Mouse (Mus musculus) heart, embryonic 13.5 days (tissue): ENCODE measurements around the gene Arhgap20. TPM values are rescaled to one million over a fixed set of nuclear protein-coding genes. Genes with fewer than 3 reads are reported as not detected.

Experiments used
- ATAC-seq: fragments of 200-750 bp; cut with Nextera tagmentation; 2 replicates; pipeline ENCODE4 v1.8.0; 2017; ENCODE audit warnings: moderate TSS enrichment; ENCODE audit not compliant: insufficient number of reproducible peaks, low FRiP score, low TSS enrichment; ENCODE audit errors: extremely low read depth
- H3K27ac ChIP-seq: fragments of 300-500 bp; sonication (generic); replicated peaks from 2 replicates; pipeline ENCODE4 v1.5.1; 2015; ENCODE audit warnings: moderate library complexity, mild to moderate bottlenecking, inconsistent platforms
- H3K27me3 ChIP-seq: fragments of 300-500 bp; sonication (generic); replicated peaks from 2 replicates; pipeline ENCODE4 v1.6.1; 2015; ENCODE audit warnings: mild to moderate bottlenecking, inconsistent platforms
- H3K36me3 ChIP-seq: fragments of 300-500 bp; sonication (generic); 2 replicates; pipeline ENCODE4 v1.6.1; 2015; ENCODE audit warnings: mild to moderate bottlenecking, inconsistent platforms
- H3K4me1 ChIP-seq: fragments of 300-500 bp; sonication (generic); 2 replicates; pipeline ENCODE4 v1.6.1; 2015; ENCODE audit warnings: inconsistent platforms
- H3K4me2 ChIP-seq: fragments of 300-500 bp; sonication (generic); 2 replicates; pipeline ENCODE4 v1.6.1; 2015; ENCODE audit warnings: inconsistent platforms, mild to moderate bottlenecking, moderate library complexity
- H3K4me3 ChIP-seq: fragments of 300-500 bp; sonication (generic); 2 replicates; pipeline ENCODE4 v1.5.1; 2015; ENCODE audit warnings: moderate library complexity, mild to moderate bottlenecking, inconsistent platforms
- H3K9ac ChIP-seq: fragments of 300-500 bp; sonication (generic); 2 replicates; pipeline ENCODE4 v1.6.1; 2015; ENCODE audit warnings: inconsistent platforms, mild to moderate bottlenecking, moderate library complexity
- H3K9me3 ChIP-seq: fragments of 300-500 bp; sonication (generic); 2 replicates; pipeline ENCODE4 v1.6.1; 2016; ENCODE audit warnings: inconsistent platforms
- WGBS: fragments of 180-500 bp; shearing (Covaris S2); methylation state at CpG from one replicate; pipeline ENCODE4 v1.1.7; 2015; ENCODE audit warnings: mixed read lengths; 5-methylcytosine and 5-hydroxymethylcytosine counted together
- polyA plus RNA-seq: library from polyadenylated mRNA; unstranded; fragments of >200 nt; fragmentation: Nextera tagmentation; extraction: Ambion mirVana; gene quantifications from 2 replicates; pipeline ENCODE4 v1.2.1, GENCODE M21; 2015

The Arhgap20 gene
- polyA plus RNA-seq, 1 experiment from 2014 or later = 1.5 TPM

DNA sequence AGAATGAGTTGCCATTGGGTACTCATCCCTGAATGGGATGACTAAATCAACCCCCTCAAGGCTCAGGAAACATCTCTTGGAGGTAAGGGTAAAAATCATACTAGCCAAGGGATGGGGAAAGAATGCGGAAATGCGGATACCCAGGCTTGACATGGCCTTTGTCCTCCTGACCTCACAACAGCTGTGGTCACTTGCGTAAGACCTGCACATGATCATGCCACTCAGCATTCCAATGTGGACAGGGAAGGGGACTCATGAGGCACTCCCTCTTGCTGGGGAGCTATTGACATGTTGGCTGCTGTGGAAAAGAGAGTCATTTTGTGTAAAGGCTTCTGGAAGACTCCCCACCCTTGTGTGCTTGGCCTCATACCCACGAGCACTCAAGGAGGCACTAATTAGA is 103.9 kb downstream of the Arhgap20 start:
- no peak for ATAC-seq
- Histone ChIP-seq H3K4me2 (no peak overlapping the region), H3K4me1 (no peaks in the 10 kb centered on the region; the same call in 1 of the 2 replicates), H3K9ac (no peak overlapping the region), H3K27ac (no peak overlapping the region), H3K27me3 (no peaks in the 10 kb centered on the region), H3K4me3 (no peak overlapping the region), H3K9me3 (no peaks in the 10 kb centered on the region), H3K36me3 (no peaks in the 10 kb centered on the region)
- WGBS = 81% methylated on average over 4 of the region's 4 CpGs

GRCm38 (mm10) chr9:51874348-51874747 is 109.2 kb downstream of the Arhgap20 start:
- no peaks in the 10 kb centered on the region for H3K27me3 ChIP-seq
- 33% methylated on average over 4 of the region's 4 CpGs for WGBS
- H3K4me3 ChIP-seq = no peak overlapping the region
- no peak overlapping the region for H3K27ac ChIP-seq
- no peak overlapping the region for H3K9ac ChIP-seq
- H3K36me3 ChIP-seq = no peaks in the 10 kb centered on the region
- no peaks in the 10 kb centered on the region for H3K4me1 ChIP-seq
- peaks cover 5% of the 10 kb centered on the region; the same call in 1 of the 2 replicates for H3K9me3 ChIP-seq
- H3K4me2 ChIP-seq = no peak overlapping the region
- no peak for ATAC-seq

GRCm38 (mm10) chr9:51875531-51875930 is 110.4 kb downstream of the Arhgap20 start:
- 74% methylated on average over 20 of the region's 20 CpGs for WGBS
- no peak overlapping the region for H3K9ac ChIP-seq
- H3K27ac ChIP-seq = no peak overlapping the region
- no peak for ATAC-seq
- no peaks in the 10 kb centered on the region for H3K4me1 ChIP-seq
- H3K27me3 ChIP-seq = no peaks in the 10 kb centered on the region
- H3K4me3 ChIP-seq = no peak overlapping the region
- no peak overlapping the region for H3K4me2 ChIP-seq
- H3K9me3 ChIP-seq = peaks cover 5% of the 10 kb centered on the region; the same call in 1 of the 2 replicates
- H3K36me3 ChIP-seq = no peaks in the 10 kb centered on the region

DNA sequence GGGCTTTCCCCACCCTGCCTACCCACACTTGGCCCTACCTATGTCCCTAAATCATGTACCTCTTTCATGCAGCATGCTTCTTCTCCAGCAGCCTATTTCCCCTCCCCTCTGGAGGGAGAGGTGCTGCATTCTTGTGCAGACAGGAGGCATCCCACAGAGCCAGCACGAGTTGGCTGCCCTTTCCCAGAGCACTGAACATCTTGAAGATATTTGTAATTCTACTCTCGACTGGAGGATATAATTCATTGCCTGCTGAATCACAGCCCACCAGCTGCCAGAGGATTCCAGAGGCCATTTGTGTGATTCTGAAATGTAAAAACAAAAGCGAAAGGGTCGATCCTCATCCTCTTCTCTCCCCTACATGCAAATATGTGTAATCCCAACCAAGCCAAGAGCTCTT is 116.2 kb downstream of the Arhgap20 start:
- H3K9ac ChIP-seq = no peak overlapping the region
- no peak overlapping the region for H3K4me2 ChIP-seq
- peaks cover 5% of the 10 kb centered on the region; the same call in 1 of the 2 replicates for H3K9me3 ChIP-seq
- no peak for ATAC-seq
- no peaks in the 10 kb centered on the region for H3K4me1 ChIP-seq
- no peaks in the 10 kb centered on the region for H3K27me3 ChIP-seq
- no peaks in the 10 kb centered on the region for H3K36me3 ChIP-seq
- H3K27ac ChIP-seq = no peak overlapping the region
- no peak overlapping the region for H3K4me3 ChIP-seq
- WGBS = 42% methylated on average over 4 of the region's 4 CpGs

- Histone ChIP-seq H3K4me1 (no peaks in the 10 kb centered on the region), H3K9ac (no peak overlapping the region), H3K27ac (no peak overlapping the region), H3K27me3 (no peaks in the 10 kb centered on the region), H3K9me3 (peaks cover 5% of the 10 kb centered on the region; the same call in 1 of the 2 replicates), H3K4me2 (no peak overlapping the region), H3K36me3 (no peaks in the 10 kb centered on the region), H3K4me3 (no peak overlapping the region)
- ATAC-seq = no peak
- 78% methylated on average over 4 of the region's 4 CpGs for WGBS
Measured at GRCm38 (mm10) chr9:51881881-51882280, 116.7 kb downstream of the Arhgap20 start.

- peaks cover 5% of the 10 kb centered on the region; the same call in 1 of the 2 replicates for H3K9me3 ChIP-seq
- H3K4me1 ChIP-seq = no peaks in the 10 kb centered on the region
- no peaks in the 10 kb centered on the region for H3K27me3 ChIP-seq
- H3K36me3 ChIP-seq = no peaks in the 10 kb centered on the region
- WGBS = 65% methylated on average over 4 of the region's 4 CpGs
- H3K4me3 ChIP-seq = no peak overlapping the region
- ATAC-seq = no peak
- no peak overlapping the region for H3K27ac ChIP-seq
- H3K9ac ChIP-seq = no peak overlapping the region
- no peak overlapping the region for H3K4me2 ChIP-seq
Measured at GRCm38 (mm10) chr9:51883319-51883718, 118.2 kb downstream of the Arhgap20 start.

GRCm38 (mm10) chr9:51892921-51893320 is 127.8 kb downstream of the Arhgap20 start:
- H3K4me2 ChIP-seq = no peak overlapping the region
- no peak overlapping the region for H3K27ac ChIP-seq
- H3K4me3 ChIP-seq = no peak overlapping the region
- H3K27me3 ChIP-seq = no peaks in the 10 kb centered on the region
- H3K9me3 ChIP-seq = no peaks in the 10 kb centered on the region
- no peaks in the 10 kb centered on the region for H3K36me3 ChIP-seq
- ATAC-seq = no peak
- WGBS = 76% methylated on average over 1 of the region's 1 CpGs
- no peaks in the 10 kb centered on the region for H3K4me1 ChIP-seq
- H3K9ac ChIP-seq = no peak overlapping the region

Other genes with a start within 250 kb of the Arhgap20 start
- 83.0 and 84.1 TPM in 2 replicates for gene Fdx1, start 198.2 kb downstream of the Arhgap20 start, polyA plus RNA-seq